Mouse (Mus musculus): ENCODE results near the gene Cfap58. TPM values are rescaled to one million over a fixed set of nuclear protein-coding genes. Genes with fewer than 3 reads are reported as not detected.

Cfap58 gene
- polyA plus RNA-seq, 1 experiment from 2014 or later, result 0.12 TPM

DNA sequence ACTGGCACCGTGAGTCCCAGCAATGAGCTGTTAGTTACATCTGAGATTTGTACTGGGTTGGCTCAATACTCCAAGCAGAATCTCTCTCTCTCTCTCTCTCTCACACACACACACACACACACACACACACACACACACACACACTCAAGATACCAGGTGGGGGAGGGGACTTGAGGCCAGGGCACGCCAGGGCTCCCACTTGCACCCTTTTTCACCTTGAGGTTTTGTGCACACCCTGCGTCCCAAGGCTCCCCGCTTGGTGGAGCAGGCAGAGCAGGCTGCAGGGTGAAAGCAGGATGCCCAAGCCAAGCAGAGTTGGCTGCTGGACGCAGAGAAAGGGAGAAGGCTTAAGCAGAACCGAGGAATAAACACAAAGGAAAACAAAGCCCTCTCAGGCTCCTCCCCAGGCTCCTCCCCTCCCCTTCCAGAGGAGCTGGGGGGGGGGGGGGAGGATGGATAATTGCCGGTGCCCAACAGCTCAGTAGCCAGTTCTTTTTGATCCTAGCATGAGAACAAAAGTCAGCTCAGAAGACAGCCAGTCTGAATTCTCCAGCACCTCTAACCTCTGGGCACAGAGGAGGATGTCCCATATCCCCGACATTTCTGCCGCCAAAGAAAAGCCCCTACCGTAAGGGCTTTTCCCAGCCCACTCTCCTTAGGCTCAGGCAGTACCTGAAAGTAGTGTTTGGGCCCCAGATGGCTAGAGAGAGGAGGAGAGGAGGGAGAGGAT, 27.9 kb upstream of the Cfap58 start:
- no peak for ATAC-seq (ENCODE audit: insufficient number of reproducible peaks, insufficient read depth, low FRiP score, low read depth)
- Histone ChIP-seq H3K9ac (ENCODE audit: low read length) (peak overlapping the region; percentile 65), H3K4me2 (ENCODE audit: low read length) (peak overlapping the region; percentile 58), H3K4me1 (ENCODE audit: control insufficient read depth in 2 of 2, insufficient read depth in 2 of 2, low read length in 2 of 2) (peaks cover 33 to 56% of the 10 kb centered on the region in 2 experiments), H3K4me3 (ENCODE audit: control insufficient read depth in 1 of 2, insufficient read depth in 1 of 2, low read depth in 1 of 2, low read length in 2 of 2) (peak overlapping the region; percentile 13 to 19; a peak in 3 of 4 replicates), H3K27me3 (ENCODE audit: control insufficient read depth, insufficient read depth, low read length) (no peaks in the 10 kb centered on the region), H3K27ac (replicated peaks in 1 of 2; ENCODE audit: control insufficient read depth in 1 of 2, insufficient read depth in 1 of 2, low read depth in 2 of 2, low read length in 2 of 2) (peak overlapping the region; percentile 67 to 76), H3K36me3 (ENCODE audit: control insufficient read depth, insufficient read depth, low read length) (peaks cover 22% of the 10 kb centered on the region), H3K9me3 (ENCODE audit: control insufficient read depth, low read length) (no peaks in the 10 kb centered on the region)
- 5% methylated on average over 10 of the region's 10 CpGs for WGBS

GRCm38 (mm10) chr19:47910117-47910618, 27.3 kb upstream of the Cfap58 start:
- Histone ChIP-seq H3K4me2 (ENCODE audit: low read length) (peak overlapping the region; percentile 58), H3K4me3 (ENCODE audit: control insufficient read depth in 1 of 2, insufficient read depth in 1 of 2, low read depth in 1 of 2, low read length in 2 of 2) (peak overlapping the region in 1 of 2 experiments; percentile 19; a peak in 1 of 4 replicates), H3K27me3 (ENCODE audit: control insufficient read depth, insufficient read depth, low read length) (no peaks in the 10 kb centered on the region), H3K4me1 (ENCODE audit: control insufficient read depth in 2 of 2, insufficient read depth in 2 of 2, low read length in 2 of 2) (peaks cover 31 to 57% of the 10 kb centered on the region in 2 experiments), H3K9ac (ENCODE audit: low read length) (peak overlapping the region; percentile 65), H3K9me3 (ENCODE audit: control insufficient read depth, low read length) (no peaks in the 10 kb centered on the region), H3K36me3 (ENCODE audit: control insufficient read depth, insufficient read depth, low read length) (peaks cover 18% of the 10 kb centered on the region), H3K27ac (replicated peaks in 1 of 2; ENCODE audit: control insufficient read depth in 1 of 2, insufficient read depth in 1 of 2, low read depth in 2 of 2, low read length in 2 of 2) (peak overlapping the region; percentile 67 to 76; a peak in 1 of 4 replicates)
- no peak for ATAC-seq (ENCODE audit: insufficient number of reproducible peaks, insufficient read depth, low FRiP score, low read depth)
- WGBS, result 35% methylated on average over 2 of the region's 4 CpGs

DNA sequence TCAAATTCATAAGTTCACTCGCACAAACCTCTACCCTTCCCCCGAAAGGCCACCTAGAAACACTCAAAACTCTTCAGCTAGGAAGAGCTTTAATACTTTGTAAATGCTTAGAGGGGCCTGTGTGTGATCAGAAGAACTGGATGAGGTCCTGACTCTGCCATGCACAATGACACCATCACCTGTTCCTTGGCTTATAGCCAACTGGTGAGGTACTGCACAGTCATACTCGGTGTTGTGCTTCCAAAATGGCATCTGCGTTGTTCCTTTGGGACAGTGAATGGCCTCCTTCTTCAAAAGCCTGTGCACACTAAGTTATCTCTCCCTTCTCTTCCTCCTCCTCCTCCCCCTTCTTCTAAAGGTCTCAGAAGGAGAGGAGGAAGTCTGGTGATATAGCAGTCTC, 26.7 kb upstream of the Cfap58 start:
- 0 out of 2 replicates have a peak overlapping the region, but pooled peaks have one; percentile 34 for H3K9ac ChIP-seq (ENCODE audit: low read length)
- H3K27ac ChIP-seq (replicated peaks in 1 of 2; ENCODE audit: control insufficient read depth in 1 of 2, insufficient read depth in 1 of 2, low read depth in 2 of 2, low read length in 2 of 2), result no peak overlapping the region; a peak in 1 of 4 replicates
- H3K4me1 ChIP-seq (ENCODE audit: control insufficient read depth in 2 of 2, insufficient read depth in 2 of 2, low read length in 2 of 2), result peaks cover 26 to 57% of the 10 kb centered on the region in 2 experiments
- no peaks in the 10 kb centered on the region for H3K9me3 ChIP-seq (ENCODE audit: control insufficient read depth, low read length)
- H3K4me2 ChIP-seq (ENCODE audit: low read length), result 0 out of 2 replicates have a peak overlapping the region, but pooled peaks have one; percentile 58
- 69% methylated on average over 4 of the region's 4 CpGs for WGBS
- no peak overlapping the region for H3K4me3 ChIP-seq (ENCODE audit: control insufficient read depth in 1 of 2, insufficient read depth in 1 of 2, low read depth in 1 of 2, low read length in 2 of 2)
- no peaks in the 10 kb centered on the region for H3K27me3 ChIP-seq (ENCODE audit: control insufficient read depth, insufficient read depth, low read length)
- H3K36me3 ChIP-seq (ENCODE audit: control insufficient read depth, insufficient read depth, low read length), result peaks cover 18% of the 10 kb centered on the region
- ATAC-seq (ENCODE audit: insufficient number of reproducible peaks, insufficient read depth, low FRiP score, low read depth), result no peak

GRCm38 (mm10) chr19:47913344-47913743, 24.1 kb upstream of the Cfap58 start:
- no peak overlapping the region for H3K27ac ChIP-seq (replicated peaks in 1 of 2; ENCODE audit: control insufficient read depth in 1 of 2, insufficient read depth in 1 of 2, low read depth in 2 of 2, low read length in 2 of 2)
- H3K4me1 ChIP-seq (ENCODE audit: control insufficient read depth in 2 of 2, insufficient read depth in 2 of 2, low read length in 2 of 2), result peaks cover 34 to 81% of the 10 kb centered on the region in 2 experiments
- no peak overlapping the region for H3K4me2 ChIP-seq (ENCODE audit: low read length)
- no peaks in the 10 kb centered on the region for H3K27me3 ChIP-seq (ENCODE audit: control insufficient read depth, insufficient read depth, low read length)
- WGBS, result 90% methylated on average over 7 of the region's 7 CpGs
- H3K4me3 ChIP-seq (ENCODE audit: control insufficient read depth in 1 of 2, insufficient read depth in 1 of 2, low read depth in 1 of 2, low read length in 2 of 2), result no peak overlapping the region
- H3K9me3 ChIP-seq (ENCODE audit: control insufficient read depth, low read length), result no peaks in the 10 kb centered on the region
- ATAC-seq (ENCODE audit: insufficient number of reproducible peaks, insufficient read depth, low FRiP score, low read depth), result no peak
- H3K9ac ChIP-seq (ENCODE audit: low read length), result no peak overlapping the region
- H3K36me3 ChIP-seq (ENCODE audit: control insufficient read depth, insufficient read depth, low read length), result peaks cover 12% of the 10 kb centered on the region

GRCm38 (mm10) chr19:47914191-47914590, 23.3 kb upstream of the Cfap58 start:
- H3K36me3 ChIP-seq (ENCODE audit: control insufficient read depth, insufficient read depth, low read length), result peaks cover 12% of the 10 kb centered on the region
- H3K9ac ChIP-seq (ENCODE audit: low read length), result no peak overlapping the region
- no peak overlapping the region for H3K4me3 ChIP-seq (ENCODE audit: control insufficient read depth in 1 of 2, insufficient read depth in 1 of 2, low read depth in 1 of 2, low read length in 2 of 2)
- no peak overlapping the region for H3K4me2 ChIP-seq (ENCODE audit: low read length)
- no peak for ATAC-seq (ENCODE audit: insufficient number of reproducible peaks, insufficient read depth, low FRiP score, low read depth)
- no peak overlapping the region for H3K27ac ChIP-seq (replicated peaks in 1 of 2; ENCODE audit: control insufficient read depth in 1 of 2, insufficient read depth in 1 of 2, low read depth in 2 of 2, low read length in 2 of 2)
- H3K4me1 ChIP-seq (ENCODE audit: control insufficient read depth in 2 of 2, insufficient read depth in 2 of 2, low read length in 2 of 2), result peaks cover 30 to 73% of the 10 kb centered on the region in 2 experiments
- no peaks in the 10 kb centered on the region for H3K9me3 ChIP-seq (ENCODE audit: control insufficient read depth, low read length)
- no peaks in the 10 kb centered on the region for H3K27me3 ChIP-seq (ENCODE audit: control insufficient read depth, insufficient read depth, low read length)
- WGBS, result 94% methylated on average over 4 of the region's 4 CpGs

- no peaks in the 10 kb centered on the region for H3K9me3 ChIP-seq (ENCODE audit: control insufficient read depth, low read length)
- ATAC-seq (ENCODE audit: insufficient number of reproducible peaks, insufficient read depth, low FRiP score, low read depth), result no peak
- peaks cover 20 to 62% of the 10 kb centered on the region in 2 experiments for H3K4me1 ChIP-seq (ENCODE audit: control insufficient read depth in 2 of 2, insufficient read depth in 2 of 2, low read length in 2 of 2)
- H3K4me3 ChIP-seq (ENCODE audit: control insufficient read depth in 1 of 2, insufficient read depth in 1 of 2, low read depth in 1 of 2, low read length in 2 of 2), result no peak overlapping the region
- 74% methylated on average over 4 of the region's 4 CpGs for WGBS
- no peak overlapping the region for H3K9ac ChIP-seq (ENCODE audit: low read length)
- no peak overlapping the region for H3K4me2 ChIP-seq (ENCODE audit: low read length)
- no peak overlapping the region for H3K27ac ChIP-seq (replicated peaks in 1 of 2; ENCODE audit: control insufficient read depth in 1 of 2, insufficient read depth in 1 of 2, low read depth in 2 of 2, low read length in 2 of 2)
- H3K27me3 ChIP-seq (ENCODE audit: control insufficient read depth, insufficient read depth, low read length), result no peaks in the 10 kb centered on the region
- H3K36me3 ChIP-seq (ENCODE audit: control insufficient read depth, insufficient read depth, low read length), result peaks cover 12% of the 10 kb centered on the region
Observed at GRCm38 (mm10) chr19:47915251-47915650, 22.2 kb upstream of the Cfap58 start.

DNA sequence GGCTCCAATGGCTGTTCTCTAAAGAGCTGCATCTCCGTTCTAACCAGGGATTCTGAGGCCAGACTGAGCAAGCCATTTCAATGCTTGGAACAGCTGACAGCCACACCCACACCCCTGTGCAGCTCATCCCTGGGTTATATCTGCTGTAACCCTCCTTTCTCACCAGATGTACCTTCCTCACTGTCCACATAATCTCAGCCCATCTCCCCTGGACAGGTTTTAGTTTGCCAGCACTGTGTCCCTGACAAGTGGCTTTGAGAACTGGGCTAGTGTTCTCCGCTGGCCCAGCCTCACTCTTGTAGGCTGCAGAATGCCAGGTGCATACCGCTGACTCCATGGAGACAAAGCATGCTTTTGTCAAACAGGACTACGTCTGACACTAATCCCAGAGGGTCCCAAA, 20.1 kb upstream of the Cfap58 start:
- Histone ChIP-seq H3K36me3 (ENCODE audit: control insufficient read depth, insufficient read depth, low read length) (no peaks in the 10 kb centered on the region), H3K4me2 (ENCODE audit: low read length) (peak overlapping the region; percentile 84), H3K9ac (ENCODE audit: low read length) (peak overlapping the region; percentile 97), H3K4me3 (ENCODE audit: control insufficient read depth in 1 of 2, insufficient read depth in 1 of 2, low read depth in 1 of 2, low read length in 2 of 2) (peak overlapping the region; percentile 88 to 93), H3K27ac (replicated peaks in 1 of 2; ENCODE audit: control insufficient read depth in 1 of 2, insufficient read depth in 1 of 2, low read depth in 2 of 2, low read length in 2 of 2) (peak overlapping the region in 1 of 2 experiments; percentile 95; a peak in 2 of 4 replicates), H3K4me1 (ENCODE audit: control insufficient read depth in 2 of 2, insufficient read depth in 2 of 2, low read length in 2 of 2) (peaks cover 9 to 48% of the 10 kb centered on the region in 2 experiments), H3K27me3 (ENCODE audit: control insufficient read depth, insufficient read depth, low read length) (no peaks in the 10 kb centered on the region), H3K9me3 (ENCODE audit: control insufficient read depth, low read length) (no peaks in the 10 kb centered on the region)
- no peak for ATAC-seq (ENCODE audit: insufficient number of reproducible peaks, insufficient read depth, low FRiP score, low read depth)
- WGBS, result 34% methylated on average over 4 of the region's 4 CpGs
